Mouse (Mus musculus): Measurements from ENCODE around the gene Olfr743.
"Not testable (repeated sequence)": the region's sequence is repeated elsewhere in the genome, so short reads cannot be mapped to it uniquely, and the experiment has no call there.

The Olfr743 gene

DNA sequence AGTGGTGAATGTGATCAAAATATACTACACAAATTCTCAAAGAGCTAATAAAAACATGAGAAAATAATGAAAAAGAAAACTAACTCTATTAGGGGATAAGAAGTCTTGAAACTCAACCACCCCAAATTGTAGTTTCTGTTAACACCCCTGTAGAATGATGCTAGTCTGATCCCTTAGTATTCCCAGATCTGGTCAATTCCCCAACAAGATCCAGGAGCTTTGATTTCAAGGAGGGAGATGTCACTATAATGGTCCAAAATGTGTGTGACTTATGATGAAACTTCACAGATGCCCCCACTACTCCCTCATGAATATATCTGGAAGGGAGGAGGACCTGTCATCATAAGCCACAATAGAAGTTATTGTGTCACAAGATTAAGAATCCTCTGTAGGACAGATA is at the start of gene Olfr743:
TSS of gene Olfr743 (plus strand) at position 301 of the 400 bp plus-strand sequence.
- no peak for DNase-seq (ENCODE audit: low read depth, low spot score)

DNA sequence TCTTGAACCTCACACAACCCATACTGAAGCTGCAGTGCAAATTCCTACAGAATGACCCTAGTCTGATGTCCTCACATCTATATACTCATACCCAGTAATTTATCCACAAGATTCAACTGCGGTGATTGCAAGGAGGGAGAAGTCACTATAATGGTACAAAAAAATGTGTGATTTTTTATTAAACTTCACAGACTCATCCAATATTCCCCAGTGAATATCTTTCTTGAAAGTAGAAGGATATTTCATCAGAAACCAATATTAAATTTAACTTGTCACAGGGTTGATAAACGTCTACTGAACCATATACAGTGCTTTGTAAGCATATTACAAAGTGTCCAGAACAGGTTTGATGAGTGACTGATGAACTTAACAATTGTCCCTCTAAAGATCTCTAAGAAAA is 49.2 kb upstream of the Olfr743 start, which contains the start of gene Olfr741:
TSS of gene Olfr741 (plus strand) at position 301 of the 400 bp plus-strand sequence.
- DNase-seq (ENCODE audit: low read depth, low spot score): no peak

DNA sequence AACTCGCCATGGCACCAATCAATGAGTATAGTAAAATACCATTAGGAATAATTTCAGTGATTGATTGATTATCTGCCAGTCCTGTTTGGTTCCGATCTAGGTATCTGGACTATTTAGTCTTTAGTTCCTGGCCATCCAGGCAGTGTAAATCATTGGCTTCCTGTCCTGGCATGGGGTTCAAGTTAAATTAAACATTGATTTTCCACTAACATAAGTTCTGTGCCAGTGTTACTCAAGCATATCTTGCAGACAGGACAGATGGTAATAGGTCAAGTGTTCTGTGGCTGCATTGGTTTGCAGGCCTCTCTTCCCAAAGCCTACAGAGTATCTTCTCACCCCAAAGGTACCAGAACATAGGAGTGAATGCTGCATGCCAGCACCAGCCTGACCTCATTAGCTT is 43.2 kb upstream of the Olfr743 start:
- no peak for DNase-seq (ENCODE audit: low read depth, low spot score)

DNA sequence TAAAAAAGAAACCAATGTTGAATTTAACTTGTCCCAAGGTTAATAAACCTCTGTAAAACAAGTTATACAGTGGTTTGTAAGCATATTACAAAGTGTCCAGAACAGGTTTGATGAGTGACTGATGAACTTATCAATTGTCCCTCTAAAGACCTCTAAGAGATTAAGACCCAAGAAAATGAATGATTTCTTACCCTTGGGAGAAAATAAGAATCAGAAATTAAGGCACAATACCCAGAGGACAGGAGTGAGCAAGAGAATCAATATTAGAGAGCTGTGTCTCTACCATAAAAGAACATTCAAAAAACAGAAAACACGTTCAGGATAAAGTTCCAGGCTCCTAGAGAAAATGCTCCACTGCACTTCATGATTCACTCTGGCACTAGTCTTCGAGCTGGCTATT is 18.3 kb upstream of the Olfr743 start, which contains the start of gene Olfr742:
TSS of gene Olfr742 (plus strand) at position 301 of the 400 bp plus-strand sequence.
- DNase-seq (ENCODE audit: low read depth, low spot score): no peak

DNA sequence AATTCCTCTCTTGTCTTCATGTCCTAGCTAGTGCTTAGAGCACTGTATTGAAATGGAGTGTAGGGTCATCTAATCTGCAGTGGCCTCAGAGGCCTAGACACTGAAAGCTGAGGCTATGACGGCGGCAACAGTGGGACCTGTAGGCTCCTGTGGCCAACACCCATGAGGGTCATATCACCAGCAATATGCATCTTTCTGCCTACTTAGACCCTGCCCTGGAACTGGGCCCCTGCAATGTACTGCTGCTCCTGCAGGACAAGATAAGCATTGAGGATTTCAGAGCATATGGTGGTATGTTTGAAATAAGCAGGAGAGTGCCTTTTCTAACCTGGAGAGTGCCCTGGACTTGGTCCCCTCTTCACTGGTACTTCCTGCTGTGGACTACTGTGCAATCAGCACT is 31.1 kb downstream of the Olfr743 start:
- no peak for DNase-seq (ENCODE audit: low read depth, low spot score)

DNA sequence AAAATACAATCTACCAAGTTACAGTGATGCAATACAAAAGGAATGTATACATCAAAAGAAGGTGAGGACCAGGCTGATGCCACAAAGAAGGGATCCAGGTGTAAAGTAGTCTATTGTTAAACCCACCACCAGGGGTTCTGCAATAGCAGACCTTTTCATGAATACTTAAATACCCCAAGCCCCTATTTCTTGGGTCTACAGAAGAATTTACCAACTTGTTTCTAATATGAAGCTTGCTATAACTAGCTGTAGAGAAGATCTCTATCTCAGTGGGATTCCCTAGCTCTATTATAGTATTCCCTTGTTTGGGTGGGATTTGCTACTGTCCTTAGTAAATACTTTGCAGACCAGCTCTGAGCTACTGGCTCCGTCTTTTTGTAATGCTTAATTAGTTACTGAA is 51.4 kb downstream of the Olfr743 start:
- not testable (repeated sequence) for DNase-seq (ENCODE audit: low read depth, low spot score)
